ENCODE assay signal across 9 mouse cellular contexts in the genomic region with DNA sequence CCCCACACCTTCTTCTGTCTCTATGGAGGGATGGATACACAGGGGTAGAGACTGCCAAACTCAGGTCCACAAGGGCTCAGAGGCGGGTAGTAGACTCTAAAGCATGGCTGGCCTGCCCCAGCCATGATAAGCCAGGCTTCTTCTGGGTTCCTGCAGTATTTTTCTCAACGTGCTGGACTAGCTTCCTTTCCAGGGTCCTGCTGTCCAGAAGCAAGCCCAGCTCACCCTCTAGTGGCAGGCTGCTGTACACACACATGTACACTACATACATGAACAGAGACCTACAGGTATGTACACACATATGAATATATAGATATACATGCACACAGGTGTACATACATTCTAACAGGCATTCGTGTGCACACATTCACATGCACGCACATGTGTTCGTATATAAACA.
A peak's percentile ranks its signal among the peaks of the same experiment; 100 is the strongest.
DNase-seq lines count a peak whose midpoint lies in the region; ATAC-seq and TF ChIP-seq lines count a peak whose summit lies in the region.
"Had no signal": no experiment of that assay in that cellular context is flagged by ENCODE, and none has a peak within 500 bp of the region (broad histone marks: within the 10 kb centered on the region; RNA-seq: fewer than 3 reads in every experiment).

No protein-coding gene starts in this region.

- peak; percentile 45 for DNase-seq in gastrocnemius, adult 2 months
- DNase-seq in gastrocnemius, postnatal 4 days (ENCODE audit: low spot score in 2 of 2) = no peak
- DNase-seq in thymus, postnatal 14 days = peak; percentile 9
- no peak for DNase-seq in thymus, adult 18-20 months
- DNase-seq in hindbrain, embryonic 11.5 days (ENCODE audit: low spot score) = peak; percentile 48
- DNase-seq in limb, embryonic 14.5 days (ENCODE audit: low spot score) = peak; percentile 37
- no peak for DNase-seq in T-cell, adult 2 months (ENCODE audit: low spot score)

- intact Hi-C loops in gastrocnemius, adult 2 months (cut with DNase I) = no loop called here

- no peak overlapping the region for H3K27ac ChIP-seq in gastrocnemius, adult 2 months
- H3K27ac ChIP-seq in hindbrain, embryonic 11.5 days (ENCODE audit: low read depth, low read length) = no peak overlapping the region
- no peak overlapping the region for H3K27ac ChIP-seq in limb, embryonic 14.5 days (replicated peaks; ENCODE audit: low read depth, low read length)

- TF ChIP-seq CTCF in gastrocnemius, adult 2 months (IDR thresholded peaks at IDR 0.05) = peak; percentile 56

- WGBS in hindbrain, embryonic 11.5 days = 77% methylated on average over 5 of the region's 5 CpGs
- WGBS in limb, embryonic 14.5 days = 64% methylated on average over 5 of the region's 5 CpGs

- no peaks in the 10 kb centered on the region for H3K36me3 ChIP-seq in hindbrain, embryonic 11.5 days (ENCODE audit: control insufficient read depth, insufficient read depth, low read length)
- H3K36me3 ChIP-seq in limb, embryonic 14.5 days (ENCODE audit: control insufficient read depth, insufficient read depth, low read length) = no peaks in the 10 kb centered on the region

- H3K4me1 ChIP-seq in hindbrain, embryonic 11.5 days (replicated peaks; ENCODE audit: control insufficient read depth, insufficient read depth, low read length) = no peaks in the 10 kb centered on the region
- H3K4me1 ChIP-seq in limb, embryonic 14.5 days (ENCODE audit: control insufficient read depth, insufficient read depth, low read length) = no peaks in the 10 kb centered on the region

- H3K9ac ChIP-seq in hindbrain, embryonic 11.5 days (ENCODE audit: low read depth, low read length) = no peak overlapping the region
- H3K9ac ChIP-seq in limb, embryonic 14.5 days (ENCODE audit: low read depth, low read length, severe bottlenecking) = no peak overlapping the region

- TF ChIP-seq POLR2A in limb, embryonic 14.5 days (IDR thresholded peaks at IDR 0.05; ENCODE audit: borderline replicate concordance, extremely low read depth, insufficient read depth, insufficient read length) = no peak

- no peak; the same call in 1 of the 2 replicates for ATAC-seq in hindbrain, embryonic 11.5 days (ENCODE audit: low FRiP score)
- no peak for ATAC-seq in limb, embryonic 14.5 days (ENCODE audit: low FRiP score, low read depth)
- no peak for ATAC-seq in granulocyte monocyte progenitor cell, adult 5-6 weeks (replicated peaks; ENCODE audit: poor library complexity, severe bottlenecking)

- no peaks in the 10 kb centered on the region for H3K27me3 ChIP-seq in hindbrain, embryonic 11.5 days (ENCODE audit: control insufficient read depth, insufficient read depth, low read length)
- no peaks in the 10 kb centered on the region for H3K27me3 ChIP-seq in limb, embryonic 14.5 days (ENCODE audit: control insufficient read depth, insufficient read depth, low read length)

- no peak overlapping the region for H3K4me3 ChIP-seq in gastrocnemius, adult 2 months
- no peak overlapping the region for H3K4me3 ChIP-seq in hindbrain, embryonic 11.5 days (ENCODE audit: low read depth, low read length)
- H3K4me3 ChIP-seq in limb, embryonic 14.5 days (replicated peaks; ENCODE audit: low read length) = no peak overlapping the region
- H3K4me3 ChIP-seq: myocyte had no signal

- H3K9me3 ChIP-seq in hindbrain, embryonic 11.5 days (ENCODE audit: control insufficient read depth, low read length) = no peaks in the 10 kb centered on the region
- no peaks in the 10 kb centered on the region for H3K9me3 ChIP-seq in limb, embryonic 14.5 days (ENCODE audit: control insufficient read depth, low read length)

- no peak overlapping the region for H3K4me2 ChIP-seq in hindbrain, embryonic 11.5 days (replicated peaks; ENCODE audit: low read depth, low read length)
- no peak overlapping the region for H3K4me2 ChIP-seq in limb, embryonic 14.5 days (replicated peaks; ENCODE audit: low read depth, low read length, severe bottlenecking)

Comparison
In these comparisons a context has a peak if more than half of its experiments do, and no peak if none do; other contexts are left out.
1. DNase-seq: peak in gastrocnemius, adult 2 months (single experiment), thymus, postnatal 14 days (single experiment), hindbrain, embryonic 11.5 days (single experiment) and limb, embryonic 14.5 days (single experiment); none in gastrocnemius, postnatal 4 days (0 of 2), thymus, adult 18-20 months (0 of 2) and T-cell, adult 2 months (single experiment).